Mouse (Mus musculus): ENCODE data around the gene Scd4. TPM values are rescaled to one million over a fixed set of nuclear protein-coding genes. Genes with fewer than 3 reads are reported as not detected.
A peak's percentile ranks its signal among the peaks of the same experiment; 100 is the strongest.
"Not testable (repeated sequence)": the region's sequence is repeated elsewhere in the genome, so short reads cannot be mapped to it uniquely, and the experiment has no call there.

Gene Scd4
- total and polyA plus RNA-seq, 3 experiments = 4.6 to 12.6 (median 6.0) TPM

GRCm38 (mm10) chr19:44349689-44350088 is 16.8 kb downstream of the Scd4 start:
- Histone ChIP-seq H3K36me3 (ENCODE audit: control insufficient read depth, insufficient read depth, low read length) (no peaks in the 10 kb centered on the region), H3K4me1 (ENCODE audit: control insufficient read depth, insufficient read depth, low read length) (no peaks in the 10 kb centered on the region), H3K79me2 (replicated peaks; ENCODE audit: control insufficient read depth, insufficient read depth, low read length) (no peaks in the 10 kb centered on the region), H3K9ac (ENCODE audit: low read depth, low read length) (no peak overlapping the region), H3K4me3 (no peak overlapping the region), H3K27ac (no peak overlapping the region), H3K27me3 (ENCODE audit: control insufficient read depth, insufficient read depth, low read length) (no peaks in the 10 kb centered on the region)
- DNase-seq = no peak
- intact Hi-C loops (cut with DNase I) = no loop called here
- WGBS = 89% methylated on average over 8 of the region's 8 CpGs
- TF ChIP-seq CTCF (IDR thresholded peaks at IDR 0.05) (no peak), EP300 (IDR thresholded peaks at IDR 0.05; ENCODE audit: insufficient read depth, low read depth, low read length) (no peak), POLR2A (IDR thresholded peaks at IDR 0.05; ENCODE audit: insufficient read depth, low read depth, low read length) (no peak)

GRCm38 (mm10) chr19:44351756-44352155 is 18.9 kb downstream of the Scd4 start:
- no peak for DNase-seq
- intact Hi-C loops (cut with DNase I) = no loop called here
- Histone ChIP-seq H3K79me2 (replicated peaks; ENCODE audit: control insufficient read depth, insufficient read depth, low read length) (no peaks in the 10 kb centered on the region), H3K4me3 (no peak overlapping the region), H3K36me3 (ENCODE audit: control insufficient read depth, insufficient read depth, low read length) (no peaks in the 10 kb centered on the region), H3K4me1 (ENCODE audit: control insufficient read depth, insufficient read depth, low read length) (no peaks in the 10 kb centered on the region), H3K27me3 (ENCODE audit: control insufficient read depth, insufficient read depth, low read length) (no peaks in the 10 kb centered on the region), H3K9ac (ENCODE audit: low read depth, low read length) (no peak overlapping the region), H3K27ac (no peak overlapping the region)
- WGBS = 81% methylated on average over 7 of the region's 7 CpGs
- TF ChIP-seq CTCF (IDR thresholded peaks at IDR 0.05) (no peak), POLR2A (IDR thresholded peaks at IDR 0.05; ENCODE audit: insufficient read depth, low read depth, low read length) (no peak), EP300 (IDR thresholded peaks at IDR 0.05; ENCODE audit: insufficient read depth, low read depth, low read length) (no peak)

GRCm38 (mm10) chr19:44358700-44359099 is 25.8 kb downstream of the Scd4 start:
- Histone ChIP-seq H3K36me3 (ENCODE audit: control insufficient read depth, insufficient read depth, low read length) (no peaks in the 10 kb centered on the region), H3K4me3 (no peak overlapping the region), H3K79me2 (replicated peaks; ENCODE audit: control insufficient read depth, insufficient read depth, low read length) (no peaks in the 10 kb centered on the region), H3K9ac (ENCODE audit: low read depth, low read length) (no peak overlapping the region), H3K27ac (no peak overlapping the region), H3K27me3 (ENCODE audit: control insufficient read depth, insufficient read depth, low read length) (no peaks in the 10 kb centered on the region), H3K4me1 (ENCODE audit: control insufficient read depth, insufficient read depth, low read length) (no peaks in the 10 kb centered on the region)
- WGBS = 57% methylated on average over 8 of the region's 8 CpGs
- no peak for DNase-seq
- intact Hi-C loops (cut with DNase I) = no loop called here
- TF ChIP-seq POLR2A (IDR thresholded peaks at IDR 0.05; ENCODE audit: insufficient read depth, low read depth, low read length) = no peak
- no peak for TF ChIP-seq EP300 (IDR thresholded peaks at IDR 0.05; ENCODE audit: insufficient read depth, low read depth, low read length)
- no peak for TF ChIP-seq CTCF (IDR thresholded peaks at IDR 0.05)

GRCm38 (mm10) chr19:44363529-44363928 is 30.6 kb downstream of the Scd4 start:
- Histone ChIP-seq H3K9ac (ENCODE audit: low read depth, low read length) (no peak overlapping the region), H3K36me3 (ENCODE audit: control insufficient read depth, insufficient read depth, low read length) (no peaks in the 10 kb centered on the region), H3K27ac (no peak overlapping the region), H3K4me1 (ENCODE audit: control insufficient read depth, insufficient read depth, low read length) (no peaks in the 10 kb centered on the region), H3K4me3 (no peak overlapping the region), H3K79me2 (replicated peaks; ENCODE audit: control insufficient read depth, insufficient read depth, low read length) (no peaks in the 10 kb centered on the region), H3K27me3 (ENCODE audit: control insufficient read depth, insufficient read depth, low read length) (no peaks in the 10 kb centered on the region)
- DNase-seq = peak; percentile 54 to 56
- intact Hi-C loops (cut with DNase I) = loop anchor here (2.0 kb wide), 1 partner anchor 119 kb away; no protein-coding TSS in a partner anchor
- no peak for TF ChIP-seq POLR2A (IDR thresholded peaks at IDR 0.05; ENCODE audit: insufficient read depth, low read depth, low read length)
- TF ChIP-seq CTCF (IDR thresholded peaks at IDR 0.05) = peak; percentile 80
- peak; percentile 89 for TF ChIP-seq EP300 (IDR thresholded peaks at IDR 0.05; ENCODE audit: insufficient read depth, low read depth, low read length)
- 21% methylated on average over 13 of the region's 13 CpGs for WGBS

GRCm38 (mm10) chr19:44364029-44364428 is 31.1 kb downstream of the Scd4 start:
- H3K4me3 ChIP-seq = no peak overlapping the region
- WGBS = 50% methylated on average over 8 of the region's 8 CpGs
- DNase-seq = no peak
- no peak overlapping the region for H3K9ac ChIP-seq (ENCODE audit: low read depth, low read length)
- H3K27ac ChIP-seq = no peak overlapping the region
- no peaks in the 10 kb centered on the region for H3K79me2 ChIP-seq (replicated peaks; ENCODE audit: control insufficient read depth, insufficient read depth, low read length)
- no peaks in the 10 kb centered on the region for H3K27me3 ChIP-seq (ENCODE audit: control insufficient read depth, insufficient read depth, low read length)
- H3K36me3 ChIP-seq (ENCODE audit: control insufficient read depth, insufficient read depth, low read length) = no peaks in the 10 kb centered on the region
- H3K4me1 ChIP-seq (ENCODE audit: control insufficient read depth, insufficient read depth, low read length) = no peaks in the 10 kb centered on the region
- TF ChIP-seq CTCF (IDR thresholded peaks at IDR 0.05) (no peak), POLR2A (IDR thresholded peaks at IDR 0.05; ENCODE audit: insufficient read depth, low read depth, low read length) (no peak), EP300 (IDR thresholded peaks at IDR 0.05; ENCODE audit: insufficient read depth, low read depth, low read length) (no peak)
- intact Hi-C loops (cut with DNase I) = no loop called here

GRCm38 (mm10) chr19:44365733-44366132 is 32.8 kb downstream of the Scd4 start:
- H3K4me3 ChIP-seq = no peak overlapping the region
- no peak overlapping the region for H3K27ac ChIP-seq
- no peaks in the 10 kb centered on the region for H3K27me3 ChIP-seq (ENCODE audit: control insufficient read depth, insufficient read depth, low read length)
- no peak for TF ChIP-seq POLR2A (IDR thresholded peaks at IDR 0.05; ENCODE audit: insufficient read depth, low read depth, low read length)
- no peak for TF ChIP-seq EP300 (IDR thresholded peaks at IDR 0.05; ENCODE audit: insufficient read depth, low read depth, low read length)
- TF ChIP-seq CTCF (IDR thresholded peaks at IDR 0.05) = no peak
- no peak for DNase-seq
- intact Hi-C loops (cut with DNase I) = no loop called here
- no peak overlapping the region for H3K9ac ChIP-seq (ENCODE audit: low read depth, low read length)
- H3K79me2 ChIP-seq (replicated peaks; ENCODE audit: control insufficient read depth, insufficient read depth, low read length) = no peaks in the 10 kb centered on the region
- H3K4me1 ChIP-seq (ENCODE audit: control insufficient read depth, insufficient read depth, low read length) = no peaks in the 10 kb centered on the region
- 86% methylated on average over 4 of the region's 4 CpGs for WGBS
- H3K36me3 ChIP-seq (ENCODE audit: control insufficient read depth, insufficient read depth, low read length) = no peaks in the 10 kb centered on the region

GRCm38 (mm10) chr19:44367076-44367475 is 34.2 kb downstream of the Scd4 start:
- H3K36me3 ChIP-seq (ENCODE audit: control insufficient read depth, insufficient read depth, low read length); H3K79me2 ChIP-seq (replicated peaks; ENCODE audit: control insufficient read depth, insufficient read depth, low read length); DNase-seq; H3K4me1 ChIP-seq (ENCODE audit: control insufficient read depth, insufficient read depth, low read length); intact Hi-C loops (cut with DNase I); H3K27ac ChIP-seq; H3K9ac ChIP-seq (ENCODE audit: low read depth, low read length); H3K4me3 ChIP-seq; H3K27me3 ChIP-seq (ENCODE audit: control insufficient read depth, insufficient read depth, low read length): not testable (repeated sequence)
- 86% methylated on average over 10 of the region's 10 CpGs for WGBS

All from heart, adult 2 months (tissue).